Mouse (Mus musculus) stomach, embryonic 15.5 days (tissue): ENCODE measurements around the gene Gm9887. TPM values are rescaled to one million over a fixed set of nuclear protein-coding genes. Genes with fewer than 3 reads are reported as not detected.
"Not testable (repeated sequence)": the region's sequence is repeated elsewhere in the genome, so short reads cannot be mapped to it uniquely, and the experiment has no call there.

Source experiments
- ATAC-seq: fragments of 200-750 bp; cut with Nextera tagmentation; 2 replicates; pipeline ENCODE4 v1.8.0; 2017; ENCODE audit warnings: low read depth, moderate number of reproducible peaks, moderate TSS enrichment; ENCODE audit not compliant: insufficient read depth, low FRiP score
- H3K27ac ChIP-seq: fragments of 300-500 bp; sonication (generic); 2 replicates; pipeline ENCODE4 v1.5.1; 2015; ENCODE audit warnings: mild to moderate bottlenecking, inconsistent platforms
- H3K27me3 ChIP-seq: fragments of 300-500 bp; sonication (generic); replicated peaks from 2 replicates; pipeline ENCODE4 v1.6.1; 2015; ENCODE audit warnings: inconsistent platforms
- H3K36me3 ChIP-seq: fragments of 300-500 bp; sonication (generic); 2 replicates; pipeline ENCODE4 v1.6.1; 2015; ENCODE audit warnings: inconsistent platforms
- H3K4me1 ChIP-seq: fragments of 300-500 bp; sonication (generic); 2 replicates; pipeline ENCODE4 v1.6.1; 2015; ENCODE audit warnings: inconsistent platforms
- H3K4me2 ChIP-seq: fragments of 300-500 bp; sonication (generic); 2 replicates; pipeline ENCODE4 v1.6.1; 2015; ENCODE audit warnings: mild to moderate bottlenecking, inconsistent platforms
- H3K4me3 ChIP-seq: fragments of 300-500 bp; sonication (generic); replicated peaks from 2 replicates; pipeline ENCODE4 v1.5.1; 2015; ENCODE audit warnings: inconsistent platforms
- H3K9ac ChIP-seq: fragments of 300-500 bp; sonication (generic); 2 replicates; pipeline ENCODE4 v1.6.1; 2015; ENCODE audit warnings: inconsistent platforms
- H3K9me3 ChIP-seq: fragments of 300-500 bp; sonication (generic); 2 replicates; pipeline ENCODE4 v1.6.1; 2016; ENCODE audit warnings: inconsistent platforms
- WGBS: fragments of 180-500 bp; shearing (Covaris S2); methylation state at CpG from one replicate; pipeline ENCODE4 v1.1.7; 2015; 5-methylcytosine and 5-hydroxymethylcytosine counted together
- polyA plus RNA-seq: library from polyadenylated mRNA; unstranded; fragments of >200 nt; fragmentation: Nextera tagmentation; extraction: Ambion mirVana; gene quantifications from 2 replicates; pipeline ENCODE4 v1.2.1, GENCODE M21; 2015

Gm9887 gene
- polyA plus RNA-seq, 1 experiment from 2014 or later, result 2.3 TPM

- no peak overlapping the region for H3K9ac ChIP-seq
- no peak for ATAC-seq
- no peaks in the 10 kb centered on the region for H3K4me1 ChIP-seq
- no peaks in the 10 kb centered on the region for H3K9me3 ChIP-seq
- 85% methylated on average over 5 of the region's 5 CpGs for WGBS
- H3K27ac ChIP-seq, result no peak overlapping the region
- no peaks in the 10 kb centered on the region for H3K27me3 ChIP-seq
- H3K4me3 ChIP-seq, result no peak overlapping the region
- no peak overlapping the region for H3K4me2 ChIP-seq
- no peaks in the 10 kb centered on the region for H3K36me3 ChIP-seq
These were observed 12.3 kb upstream of the Gm9887 start for GRCm38 (mm10) chr12:69384606-69385005.

- Histone ChIP-seq H3K4me1 (no peaks in the 10 kb centered on the region), H3K36me3 (no peaks in the 10 kb centered on the region), H3K27me3 (no peaks in the 10 kb centered on the region), H3K9ac (no peak overlapping the region), H3K9me3 (no peaks in the 10 kb centered on the region), H3K4me3 (no peak overlapping the region), H3K27ac (no peak overlapping the region), H3K4me2 (no peak overlapping the region)
- no peak for ATAC-seq
- 88% methylated on average over 1 of the region's 1 CpGs for whole genome bisulfite sequencing
These were observed 10.6 kb upstream of the Gm9887 start for GRCm38 (mm10) chr12:69382880-69383279.

DNA sequence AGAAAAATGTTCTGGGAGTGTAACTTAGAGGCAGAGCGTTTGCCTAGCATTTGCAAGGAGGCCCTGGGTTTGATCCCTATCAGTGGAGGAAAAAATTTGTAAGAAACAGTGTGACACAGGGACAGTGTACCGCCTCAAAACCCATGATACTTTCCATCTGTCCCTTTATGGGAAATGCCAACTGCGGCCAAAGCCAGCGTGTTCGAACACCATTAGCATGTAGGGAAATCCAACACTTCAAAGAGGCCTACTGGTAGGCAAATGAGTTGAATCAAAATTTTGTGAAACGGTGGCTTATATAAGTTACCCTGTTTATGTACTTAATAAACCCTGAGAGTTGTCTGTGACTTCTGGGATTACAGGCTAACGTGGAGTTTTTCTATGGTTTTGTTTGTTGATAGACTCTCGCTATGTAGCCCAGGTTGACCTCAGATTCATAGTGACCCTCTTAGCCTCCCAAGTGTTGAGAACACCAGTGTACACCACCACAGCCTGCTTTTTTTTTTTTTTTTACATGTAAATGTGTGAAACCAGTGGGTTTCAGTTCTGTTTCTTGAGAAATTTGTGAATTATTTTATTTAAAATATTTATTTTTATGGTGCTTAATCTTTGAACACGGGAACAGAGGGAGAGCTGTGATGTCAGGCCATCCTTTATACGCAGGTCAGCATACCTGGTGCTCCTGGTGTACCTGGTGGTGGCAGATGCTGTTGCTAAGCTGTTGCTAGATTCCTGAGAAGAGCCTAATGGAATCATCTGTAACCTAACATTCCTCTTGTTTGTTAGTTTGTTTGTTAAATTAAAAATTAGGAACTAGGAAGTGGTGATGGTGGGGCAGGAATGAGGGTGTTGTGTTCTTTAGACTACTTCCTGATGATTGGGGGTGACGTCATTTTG lies 6.5 kb upstream of the Gm9887 start:
- Histone ChIP-seq H3K4me1 (peaks cover 5% of the 10 kb centered on the region; the same call in 1 of the 2 replicates), H3K27ac (no peak overlapping the region), H3K9me3 (no peaks in the 10 kb centered on the region), H3K36me3 (no peaks in the 10 kb centered on the region), H3K27me3 (no peaks in the 10 kb centered on the region), H3K4me3 (no peak overlapping the region), H3K9ac (no peak overlapping the region), H3K4me2 (no peak overlapping the region)
- 82% methylated on average over 11 of the region's 11 CpGs for WGBS
- no peak for ATAC-seq

- H3K27ac ChIP-seq, H3K27me3 ChIP-seq, H3K4me2 ChIP-seq, ATAC-seq, H3K4me1 ChIP-seq, H3K36me3 ChIP-seq, H3K9ac ChIP-seq, H3K4me3 ChIP-seq, H3K9me3 ChIP-seq: not testable (repeated sequence)
- WGBS, result 94% methylated on average over 6 of the region's 6 CpGs
These were observed 5.4 kb upstream of the Gm9887 start for GRCm38 (mm10) chr12:69377636-69378035.

DNA sequence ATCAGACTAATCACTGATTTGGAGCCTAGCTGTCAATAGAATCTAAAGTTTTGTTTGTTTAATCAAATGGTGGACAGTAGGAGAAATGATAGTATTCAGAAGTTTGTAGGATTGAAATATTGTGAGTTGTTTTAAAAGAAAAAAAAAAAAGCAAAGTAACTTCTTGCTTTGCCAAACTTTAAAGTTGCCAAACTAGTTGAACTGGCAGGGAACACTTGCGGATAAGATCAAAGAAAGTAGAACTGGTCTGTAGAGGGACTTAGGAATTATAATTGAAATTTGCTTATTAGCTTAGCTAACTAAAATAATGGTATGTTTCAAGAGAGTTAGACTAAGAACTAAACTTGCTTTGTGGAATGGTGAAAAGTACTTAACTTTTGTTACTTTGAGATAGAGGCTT lies 4.9 kb upstream of the Gm9887 start:
- no peak for ATAC-seq
- Histone ChIP-seq H3K4me3 (no peak overlapping the region), H3K27me3 (no peaks in the 10 kb centered on the region), H3K9me3 (no peaks in the 10 kb centered on the region), H3K36me3 (no peaks in the 10 kb centered on the region), H3K4me2 (no peak overlapping the region), H3K27ac (no peak overlapping the region), H3K9ac (no peak overlapping the region), H3K4me1 (peaks cover 5% of the 10 kb centered on the region; the same call in 1 of the 2 replicates)
- WGBS, result 75% methylated on average over 1 of the region's 1 CpGs

DNA sequence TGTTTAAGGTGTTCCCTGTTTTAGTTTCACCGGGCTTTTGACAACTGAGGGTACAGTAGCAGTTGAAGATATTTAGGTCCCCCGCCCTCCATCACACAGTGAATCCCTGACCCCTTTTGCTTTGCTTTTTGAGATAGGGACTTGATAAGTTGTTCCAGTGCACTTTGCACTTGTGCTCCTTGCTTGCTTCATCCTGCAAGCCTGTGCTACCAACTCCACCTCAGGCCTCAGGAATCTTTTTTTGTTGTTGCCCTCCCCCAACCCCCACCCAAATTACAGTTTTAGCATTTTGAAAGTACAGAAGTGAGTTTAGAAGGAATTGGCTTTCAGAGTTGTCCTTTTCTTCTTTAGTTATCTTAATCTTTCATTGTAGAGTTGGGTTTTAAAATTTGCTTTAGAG lies 3.9 kb upstream of the Gm9887 start:
- Histone ChIP-seq H3K4me2 (peak overlapping the region; percentile 23; the same call in 1 of the 2 replicates), H3K27ac (0 out of 2 replicates have a peak overlapping the region, but pooled peaks have one; percentile 1), H3K9ac (no peak overlapping the region), H3K9me3 (no peaks in the 10 kb centered on the region), H3K4me3 (no peak overlapping the region), H3K4me1 (peaks cover 5% of the 10 kb centered on the region; the same call in 1 of the 2 replicates), H3K27me3 (no peaks in the 10 kb centered on the region), H3K36me3 (no peaks in the 10 kb centered on the region)
- WGBS, result 63% methylated on average over 2 of the region's 2 CpGs
- no peak for ATAC-seq

GRCm38 (mm10) chr12:69373850-69374766 lies 1.9 kb upstream of the Gm9887 start:
- peaks cover 5% of the 10 kb centered on the region; the same call in 1 of the 2 replicates for H3K4me1 ChIP-seq
- H3K27ac ChIP-seq, result no peak overlapping the region
- H3K9ac ChIP-seq, result peak overlapping the region; percentile 98; the same call in 1 of the 2 replicates
- H3K9me3 ChIP-seq, result no peaks in the 10 kb centered on the region
- 32% methylated on average over 11 of the region's 11 CpGs for WGBS
- peak overlapping the region; percentile 100 for H3K4me3 ChIP-seq
- no peaks in the 10 kb centered on the region for H3K36me3 ChIP-seq
- ATAC-seq, result no peak
- no peaks in the 10 kb centered on the region for H3K27me3 ChIP-seq
- H3K4me2 ChIP-seq, result peak overlapping the region; percentile 75

- Histone ChIP-seq H3K27me3 (no peaks in the 10 kb centered on the region), H3K36me3 (no peaks in the 10 kb centered on the region), H3K9me3 (no peaks in the 10 kb centered on the region), H3K9ac (peak overlapping the region; percentile 98), H3K4me1 (peaks cover 5% of the 10 kb centered on the region; the same call in 1 of the 2 replicates), H3K27ac (peak overlapping the region; percentile 99), H3K4me3 (peak overlapping the region; percentile 100), H3K4me2 (peak overlapping the region; percentile 75)
- no peak for ATAC-seq
- under 1% methylated on average over 42 of the region's 42 CpGs for WGBS
These were observed 573 bp upstream of the Gm9887 start for GRCm38 (mm10) chr12:69372731-69373331.

DNA sequence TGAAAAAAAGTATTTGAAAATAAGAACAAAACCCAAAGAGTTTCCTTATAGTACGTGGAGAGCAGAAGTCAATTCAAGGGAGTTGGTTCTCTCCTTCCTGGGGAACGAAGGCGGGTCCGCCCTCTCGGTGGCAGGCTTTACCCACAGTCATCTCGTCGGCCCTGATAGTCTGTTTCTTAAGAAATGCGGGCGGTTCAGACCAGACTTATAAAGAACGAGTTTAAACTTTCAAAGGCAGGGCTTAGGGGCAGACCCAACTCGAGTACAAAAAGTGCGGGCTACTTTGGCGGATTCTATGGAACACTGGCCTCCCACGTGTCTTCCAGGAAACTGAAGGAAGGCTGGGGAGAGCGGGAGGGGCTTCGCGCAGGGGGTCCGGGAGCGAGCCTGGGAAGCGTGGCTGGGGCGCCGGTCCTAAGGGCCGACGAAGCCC lies 821 bp downstream of the Gm9887 start:
- peak overlapping the region; percentile 57 for H3K4me2 ChIP-seq
- WGBS, result under 1% methylated on average over 24 of the region's 24 CpGs
- no peaks in the 10 kb centered on the region for H3K9me3 ChIP-seq
- peak; percentile 73 for ATAC-seq
- peaks cover 5% of the 10 kb centered on the region; the same call in 1 of the 2 replicates for H3K4me1 ChIP-seq
- peak overlapping the region; percentile 100 for H3K4me3 ChIP-seq
- H3K27me3 ChIP-seq, result no peaks in the 10 kb centered on the region
- H3K36me3 ChIP-seq, result no peaks in the 10 kb centered on the region
- peak overlapping the region; percentile 98 for H3K9ac ChIP-seq
- peak overlapping the region; percentile 99 for H3K27ac ChIP-seq

DNA sequence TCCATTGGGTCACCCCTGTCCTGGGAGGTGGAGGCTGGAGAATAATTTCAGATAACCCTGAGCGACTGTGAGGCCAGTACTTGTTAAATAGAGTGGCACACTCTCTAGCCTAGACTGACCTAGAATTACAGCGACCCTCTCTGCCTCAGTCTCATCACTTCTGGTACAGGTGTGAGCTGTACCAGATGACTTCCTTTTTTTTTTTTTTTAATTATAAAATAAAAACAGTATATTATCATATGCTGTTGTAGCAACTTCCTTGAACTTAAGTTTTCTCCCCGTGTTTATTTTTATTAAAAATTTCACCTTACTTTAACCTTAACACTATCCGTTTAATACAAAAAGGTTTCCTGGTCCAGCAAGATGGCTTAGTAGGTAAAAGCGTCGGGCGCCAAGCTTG lies 1.3 kb downstream of the Gm9887 start:
- H3K4me2 ChIP-seq, result peak overlapping the region; percentile 57

GRCm38 (mm10) chr12:69367557-69367956 lies 4.7 kb downstream of the Gm9887 start:
- no peak for ATAC-seq
- WGBS, result 41% methylated on average over 2 of the region's 2 CpGs
- Histone ChIP-seq H3K27me3 (no peaks in the 10 kb centered on the region), H3K9ac (no peak overlapping the region), H3K27ac (peak overlapping the region; percentile 12; the same call in 1 of the 2 replicates), H3K4me2 (no peak overlapping the region), H3K4me3 (no peak overlapping the region), H3K9me3 (no peaks in the 10 kb centered on the region), H3K36me3 (no peaks in the 10 kb centered on the region), H3K4me1 (0 out of 2 replicates have a peak, but pooled peaks cover 2% of the 10 kb centered on the region)

More for the DNA sequence above, 1.3 kb downstream of the Gm9887 start:
- Histone ChIP-seq H3K4me1 (peaks cover 2% of the 10 kb centered on the region; the same call in 1 of the 2 replicates), H3K4me3 (peak overlapping the region; percentile 100), H3K9ac (no peak overlapping the region), H3K27ac (peak overlapping the region; percentile 99), H3K9me3 (no peaks in the 10 kb centered on the region), H3K36me3 (no peaks in the 10 kb centered on the region), H3K27me3 (no peaks in the 10 kb centered on the region)
- WGBS, result 9% methylated on average over 7 of the region's 7 CpGs
- no peak for ATAC-seq
